Mouse (Mus musculus): ENCODE results near the gene Ercc4. TPM values are rescaled to one million over a fixed set of nuclear protein-coding genes. Genes with fewer than 3 reads are reported as not detected.

Ercc4 gene
- polyA plus RNA-seq, 1 experiment from 2014 or later, result 12.9 TPM

DNA sequence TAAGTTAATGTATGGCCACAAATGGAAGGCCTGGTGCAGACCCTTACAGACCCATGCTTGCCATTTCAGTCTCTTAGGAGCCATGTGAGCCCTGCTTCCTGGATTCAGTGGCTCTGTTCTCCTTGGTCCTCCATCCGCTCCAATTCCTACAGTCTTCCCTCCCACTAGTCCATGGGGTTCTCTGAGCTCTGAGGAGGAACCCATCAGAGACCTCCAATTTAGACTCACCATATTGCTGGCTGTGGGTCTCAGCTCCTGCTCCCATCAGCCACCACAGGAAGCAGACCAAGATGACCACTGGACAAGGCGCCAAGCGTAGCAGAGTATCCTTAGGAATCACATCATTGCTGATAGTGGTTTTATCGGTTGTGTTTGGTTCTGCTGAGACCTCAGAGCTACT lies 43.7 kb downstream of the Ercc4 start:
- 89% methylated on average over 4 of the region's 4 CpGs for whole genome bisulfite sequencing
- DNase-seq (ENCODE audit: low spot score) (no peak), ATAC-seq (replicated peaks; ENCODE audit: low FRiP score) (no peak)

DNA sequence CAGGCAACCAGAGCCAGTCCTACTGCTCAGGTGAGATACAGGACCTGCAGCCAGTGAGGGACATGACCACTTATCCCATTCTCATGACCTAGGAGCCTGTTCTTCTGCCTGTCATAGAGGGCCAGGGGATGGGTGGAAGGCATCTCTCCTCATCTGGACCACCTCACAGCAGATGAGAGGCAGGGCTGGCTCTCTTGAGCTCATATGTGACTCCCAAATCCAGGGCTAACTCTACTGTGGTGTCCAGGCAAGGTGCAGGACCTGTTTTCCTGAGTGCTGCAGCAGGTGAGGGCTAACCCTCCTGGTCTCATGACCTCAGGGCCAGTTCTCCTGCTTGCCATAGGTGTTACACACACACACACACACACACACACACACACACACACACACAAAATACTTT lies 44.9 kb downstream of the Ercc4 start:
- ATAC-seq (replicated peaks; ENCODE audit: low FRiP score) (no peak), DNase-seq (ENCODE audit: low spot score) (no peak)
- Histone ChIP-seq H3K4me3 (ENCODE audit: low read depth, low read length) (no peak overlapping the region), H3K36me3 (ENCODE audit: control insufficient read depth, insufficient read depth, low read length) (no peaks in the 10 kb centered on the region), H3K4me2 (no peak overlapping the region), H3K4me1 (replicated peaks; ENCODE audit: control insufficient read depth, insufficient read depth, low read length) (peaks cover 3% of the 10 kb centered on the region; the same call in 1 of the 2 replicates), H3K27ac (ENCODE audit: low read depth, low read length) (no peak overlapping the region), H3K9me3 (ENCODE audit: control insufficient read depth, low read length) (no peaks in the 10 kb centered on the region), H3K27me3 (replicated peaks; ENCODE audit: control insufficient read depth, insufficient read depth, low read length) (no peaks in the 10 kb centered on the region), H3K9ac (ENCODE audit: low read depth, low read length) (no peak overlapping the region)

More for the DNA sequence above, 43.7 kb downstream of the Ercc4 start:
- H3K9ac ChIP-seq (ENCODE audit: low read depth, low read length), result no peak overlapping the region
- no peak overlapping the region for H3K4me2 ChIP-seq
- H3K27ac ChIP-seq (ENCODE audit: low read depth, low read length), result no peak overlapping the region
- H3K27me3 ChIP-seq (replicated peaks; ENCODE audit: control insufficient read depth, insufficient read depth, low read length), result no peaks in the 10 kb centered on the region
- no peaks in the 10 kb centered on the region for H3K9me3 ChIP-seq (ENCODE audit: control insufficient read depth, low read length)
- H3K36me3 ChIP-seq (ENCODE audit: control insufficient read depth, insufficient read depth, low read length), result no peaks in the 10 kb centered on the region; the same call in 1 of the 2 replicates
- no peak overlapping the region for H3K4me3 ChIP-seq (ENCODE audit: low read depth, low read length)
- no peaks in the 10 kb centered on the region; the same call in 1 of the 2 replicates for H3K4me1 ChIP-seq (replicated peaks; ENCODE audit: control insufficient read depth, insufficient read depth, low read length)

DNA sequence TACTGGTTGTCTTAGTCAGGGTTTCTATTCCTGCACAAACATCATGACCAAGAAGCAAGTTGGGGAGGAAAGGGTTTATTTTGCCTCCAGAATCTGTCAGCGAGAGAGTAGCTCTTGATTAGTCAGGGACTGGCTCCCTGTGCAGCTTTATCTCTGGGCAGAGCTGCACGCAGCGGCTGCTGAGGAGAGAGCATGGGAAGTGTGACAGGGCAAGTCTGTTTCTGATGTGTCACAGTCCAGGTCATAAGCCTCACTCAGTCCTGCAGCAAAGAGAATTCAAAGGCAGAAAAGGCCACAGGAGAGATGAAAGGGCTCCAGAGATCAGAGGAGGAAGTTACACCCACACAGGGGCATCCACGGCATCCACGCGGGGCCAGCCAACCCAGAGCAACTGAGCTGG lies 47.8 kb downstream of the Ercc4 start:
- ATAC-seq (replicated peaks; ENCODE audit: low FRiP score), result no peak
- Histone ChIP-seq H3K9ac (ENCODE audit: low read depth, low read length) (no peak overlapping the region), H3K4me1 (replicated peaks; ENCODE audit: control insufficient read depth, insufficient read depth, low read length) (peaks cover 3% of the 10 kb centered on the region; the same call in 1 of the 2 replicates), H3K27ac (ENCODE audit: low read depth, low read length) (no peak overlapping the region; the same call in 1 of the 2 replicates), H3K4me2 (no peak overlapping the region), H3K4me3 (ENCODE audit: low read depth, low read length) (no peak overlapping the region), H3K36me3 (ENCODE audit: control insufficient read depth, insufficient read depth, low read length) (no peaks in the 10 kb centered on the region), H3K9me3 (ENCODE audit: control insufficient read depth, low read length) (no peaks in the 10 kb centered on the region), H3K27me3 (replicated peaks; ENCODE audit: control insufficient read depth, insufficient read depth, low read length) (no peaks in the 10 kb centered on the region)
- no peak for DNase-seq (ENCODE audit: low spot score)
- WGBS, result 21% methylated on average over 6 of the region's 6 CpGs

DNA sequence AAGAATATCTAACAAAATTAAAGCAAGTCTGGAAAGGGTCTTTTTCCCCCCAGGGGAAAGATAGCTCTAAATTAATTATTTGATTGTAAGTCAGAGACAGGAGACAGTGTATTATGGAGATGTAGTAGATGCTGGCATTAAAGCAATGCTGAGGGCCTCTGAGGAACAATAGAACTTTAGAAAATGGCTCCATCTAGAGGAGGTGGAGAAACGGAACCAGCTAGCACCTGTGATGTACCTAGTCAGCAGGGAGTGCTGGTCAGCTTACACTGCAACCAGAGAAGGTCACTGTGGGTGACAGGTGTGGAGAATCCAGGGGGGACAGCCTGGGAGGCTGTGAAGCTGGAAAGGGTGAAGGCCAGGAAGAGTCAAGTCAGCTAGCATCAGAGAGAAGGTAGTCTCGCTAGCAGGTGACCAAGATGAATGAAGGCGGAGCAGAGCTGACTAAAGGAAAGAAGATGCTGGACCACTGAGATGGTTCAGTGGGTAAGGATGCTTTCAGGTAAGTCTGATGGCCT lies 48.7 kb downstream of the Ercc4 start:
- Histone ChIP-seq H3K27ac (ENCODE audit: low read depth, low read length) (no peak overlapping the region), H3K9me3 (ENCODE audit: control insufficient read depth, low read length) (no peaks in the 10 kb centered on the region), H3K9ac (ENCODE audit: low read depth, low read length) (no peak overlapping the region), H3K4me1 (replicated peaks; ENCODE audit: control insufficient read depth, insufficient read depth, low read length) (peaks cover 3% of the 10 kb centered on the region; the same call in 1 of the 2 replicates), H3K4me2 (no peak overlapping the region), H3K36me3 (ENCODE audit: control insufficient read depth, insufficient read depth, low read length) (no peaks in the 10 kb centered on the region), H3K27me3 (replicated peaks; ENCODE audit: control insufficient read depth, insufficient read depth, low read length) (no peaks in the 10 kb centered on the region), H3K4me3 (ENCODE audit: low read depth, low read length) (no peak overlapping the region)
- DNase-seq (ENCODE audit: low spot score) (no peak), ATAC-seq (replicated peaks; ENCODE audit: low FRiP score) (no peak)
- WGBS, result 52% methylated on average over 3 of the region's 3 CpGs

DNA sequence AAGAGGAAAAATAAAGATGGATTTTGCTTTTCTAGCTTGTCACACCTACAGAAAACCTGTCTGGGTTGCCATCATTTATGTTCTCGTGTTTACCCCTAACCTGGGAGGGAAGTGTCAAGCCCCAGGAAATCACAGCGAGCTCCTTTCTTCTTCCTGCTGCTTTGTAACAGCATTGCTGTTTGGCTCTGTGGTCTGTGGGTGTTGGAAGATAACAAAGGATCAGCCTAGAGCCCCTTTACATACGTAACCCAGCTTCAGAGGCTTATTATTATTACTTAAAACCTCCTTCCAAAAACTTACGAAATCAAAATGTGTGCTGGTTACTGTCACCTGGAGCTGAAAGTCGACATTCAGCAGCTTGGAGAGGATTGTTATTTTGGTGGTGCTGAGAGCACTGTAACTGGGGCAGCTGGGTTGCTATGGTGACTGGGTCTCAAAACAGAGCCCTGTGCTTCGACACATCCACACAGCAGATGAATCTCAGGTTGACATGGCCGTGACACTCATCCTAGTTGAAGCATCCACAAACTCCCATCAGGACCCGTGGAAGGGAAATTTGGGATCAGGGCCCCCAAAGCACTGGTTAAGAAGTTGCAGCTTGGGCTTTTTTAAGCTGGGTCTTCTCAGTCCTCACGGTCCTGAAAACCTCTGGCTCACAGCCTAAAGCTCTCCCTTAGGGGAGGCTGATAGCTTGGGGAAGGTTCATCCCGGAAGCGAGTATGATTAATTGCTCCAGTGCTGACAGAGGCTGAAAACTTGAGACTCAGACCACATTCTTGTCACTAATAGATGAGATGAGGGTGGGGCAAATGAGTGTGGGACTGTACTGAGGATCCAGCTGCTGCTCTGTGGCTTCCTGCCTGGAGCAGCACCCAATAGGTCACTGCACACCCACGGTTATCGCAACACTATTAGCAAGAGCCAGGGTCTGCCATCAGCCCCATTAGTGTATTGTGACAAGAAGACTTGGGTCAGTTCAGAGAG lies 49.7 kb downstream of the Ercc4 start:
- Histone ChIP-seq H3K4me3 (ENCODE audit: low read depth, low read length) (no peak overlapping the region), H3K4me1 (replicated peaks; ENCODE audit: control insufficient read depth, insufficient read depth, low read length) (peaks cover 3% of the 10 kb centered on the region; the same call in 1 of the 2 replicates), H3K9ac (ENCODE audit: low read depth, low read length) (no peak overlapping the region), H3K4me2 (peak overlapping the region; percentile 23; the same call in 1 of the 2 replicates), H3K27me3 (replicated peaks; ENCODE audit: control insufficient read depth, insufficient read depth, low read length) (no peaks in the 10 kb centered on the region), H3K9me3 (ENCODE audit: control insufficient read depth, low read length) (no peaks in the 10 kb centered on the region), H3K27ac (ENCODE audit: low read depth, low read length) (no peak overlapping the region), H3K36me3 (ENCODE audit: control insufficient read depth, insufficient read depth, low read length) (no peaks in the 10 kb centered on the region)
- WGBS, result 26% methylated on average over 13 of the region's 13 CpGs
- DNase-seq (ENCODE audit: low spot score), result peak; percentile 42
- peak; percentile 67 for ATAC-seq (replicated peaks; ENCODE audit: low FRiP score)

DNA sequence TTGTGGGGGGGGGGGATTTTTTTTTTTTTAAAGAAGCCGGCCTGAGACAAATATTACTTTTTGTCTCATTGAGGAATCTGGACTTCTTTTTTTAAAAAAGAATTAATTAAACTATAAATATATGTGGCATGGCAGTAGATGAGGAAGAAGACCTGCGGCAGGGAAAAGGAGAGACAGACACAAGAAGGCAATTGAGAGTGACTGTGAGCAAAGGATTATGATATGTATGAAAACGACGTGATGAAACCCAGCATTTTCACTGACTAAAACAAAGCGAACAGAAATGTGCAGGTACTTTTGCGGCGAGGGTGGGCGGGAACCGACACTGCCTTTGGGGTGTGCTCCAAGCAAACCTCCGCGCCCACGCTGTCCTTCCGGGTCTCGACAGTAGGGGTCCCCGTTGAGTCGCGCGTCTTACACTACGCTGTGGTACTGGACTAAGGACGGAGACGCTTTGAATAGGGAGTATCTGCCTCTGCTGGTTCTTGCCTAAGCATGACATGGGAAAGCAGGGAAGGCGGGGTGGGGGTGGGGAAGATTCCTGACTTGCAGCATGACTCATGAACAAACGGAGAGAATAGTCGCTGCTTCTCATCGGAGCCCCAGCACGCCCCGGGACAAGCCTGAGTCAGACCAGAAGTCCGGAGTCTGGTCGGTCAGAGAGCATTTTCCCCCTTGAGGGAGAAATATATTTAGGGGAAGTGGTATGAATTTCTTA lies 50.6 kb downstream of the Ercc4 start:
- H3K27ac ChIP-seq (ENCODE audit: low read depth, low read length), result no peak overlapping the region
- peak overlapping the region; percentile 59 for H3K4me2 ChIP-seq
- no peaks in the 10 kb centered on the region for H3K9me3 ChIP-seq (ENCODE audit: control insufficient read depth, low read length)
- peak overlapping the region; percentile 29 for H3K4me3 ChIP-seq (ENCODE audit: low read depth, low read length)
- peaks cover 3% of the 10 kb centered on the region; the same call in 1 of the 2 replicates for H3K4me1 ChIP-seq (replicated peaks; ENCODE audit: control insufficient read depth, insufficient read depth, low read length)
- H3K9ac ChIP-seq (ENCODE audit: low read depth, low read length), result no peak overlapping the region
- WGBS, result 4% methylated on average over 29 of the region's 29 CpGs
- H3K27me3 ChIP-seq (replicated peaks; ENCODE audit: control insufficient read depth, insufficient read depth, low read length), result no peaks in the 10 kb centered on the region
- peak; percentile 90 for DNase-seq (ENCODE audit: low spot score)
- no peaks in the 10 kb centered on the region for H3K36me3 ChIP-seq (ENCODE audit: control insufficient read depth, insufficient read depth, low read length)
- ATAC-seq (replicated peaks; ENCODE audit: low FRiP score), result peak; percentile 84

DNA sequence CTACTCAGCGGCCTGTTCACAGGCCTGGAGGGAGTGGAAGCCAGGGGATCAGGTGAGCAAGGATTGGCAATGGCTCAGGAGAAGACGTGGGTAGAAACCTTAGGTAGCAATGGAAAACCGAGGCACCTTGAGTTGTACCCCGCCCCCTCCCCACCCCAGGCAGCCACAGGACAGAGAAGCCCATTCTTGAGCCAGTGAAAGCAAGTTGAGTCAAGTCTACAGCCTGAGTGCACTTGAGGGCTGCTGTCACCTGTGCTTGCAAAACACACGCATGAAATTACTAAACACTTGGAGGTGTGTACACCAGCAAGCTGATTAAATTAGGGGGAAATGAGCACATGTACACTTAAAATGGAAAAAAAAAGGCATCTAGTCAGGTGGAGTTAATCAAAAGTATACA lies 52.0 kb downstream of the Ercc4 start:
- Histone ChIP-seq H3K4me1 (replicated peaks; ENCODE audit: control insufficient read depth, insufficient read depth, low read length) (peaks cover 3% of the 10 kb centered on the region; the same call in 1 of the 2 replicates), H3K9ac (ENCODE audit: low read depth, low read length) (no peak overlapping the region), H3K27me3 (replicated peaks; ENCODE audit: control insufficient read depth, insufficient read depth, low read length) (no peaks in the 10 kb centered on the region), H3K9me3 (ENCODE audit: control insufficient read depth, low read length) (no peaks in the 10 kb centered on the region), H3K27ac (ENCODE audit: low read depth, low read length) (no peak overlapping the region), H3K4me3 (ENCODE audit: low read depth, low read length) (no peak overlapping the region), H3K36me3 (ENCODE audit: control insufficient read depth, insufficient read depth, low read length) (no peaks in the 10 kb centered on the region), H3K4me2 (no peak overlapping the region)
- ATAC-seq (replicated peaks; ENCODE audit: low FRiP score) (no peak), DNase-seq (ENCODE audit: low spot score) (no peak)
- WGBS, result 72% methylated on average over 5 of the region's 5 CpGs

DNA sequence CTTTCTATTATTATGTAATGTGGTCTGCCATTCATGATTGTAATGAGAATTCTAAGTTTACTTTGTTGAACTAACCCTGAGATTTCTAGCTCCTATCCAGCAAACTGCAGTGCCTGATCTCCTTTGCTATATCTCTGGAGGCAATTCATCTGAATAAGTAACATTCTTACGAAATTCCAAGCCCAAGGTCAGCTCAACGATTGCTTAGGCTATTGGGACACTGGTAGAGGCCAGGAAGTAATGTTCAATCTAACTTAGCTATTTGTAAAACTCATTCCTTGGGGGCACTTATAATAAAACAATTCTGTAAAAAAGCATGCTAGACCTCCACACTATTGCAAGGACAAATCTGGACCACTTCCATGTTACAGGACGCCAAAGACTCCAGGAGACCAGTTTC lies 58.2 kb downstream of the Ercc4 start:
- H3K4me3 ChIP-seq (ENCODE audit: low read depth, low read length), result no peak overlapping the region
- no peaks in the 10 kb centered on the region for H3K4me1 ChIP-seq (replicated peaks; ENCODE audit: control insufficient read depth, insufficient read depth, low read length)
- no peak overlapping the region for H3K4me2 ChIP-seq
- no peaks in the 10 kb centered on the region for H3K27me3 ChIP-seq (replicated peaks; ENCODE audit: control insufficient read depth, insufficient read depth, low read length)
- DNase-seq (ENCODE audit: low spot score), result no peak
- WGBS, result 67% methylated on average over 3 of the region's 3 CpGs
- no peak overlapping the region for H3K27ac ChIP-seq (ENCODE audit: low read depth, low read length)
- no peaks in the 10 kb centered on the region for H3K36me3 ChIP-seq (ENCODE audit: control insufficient read depth, insufficient read depth, low read length)
- H3K9me3 ChIP-seq (ENCODE audit: control insufficient read depth, low read length), result peaks cover 2% of the 10 kb centered on the region; the same call in 1 of the 2 replicates
- no peak overlapping the region for H3K9ac ChIP-seq (ENCODE audit: low read depth, low read length)
- no peak for ATAC-seq (replicated peaks; ENCODE audit: low FRiP score)

Data from liver, embryonic 11.5 days (tissue).